Mouse (Mus musculus) megakaryocyte, adult 5-6 weeks (primary cell): Measurements from ENCODE around the gene E330017A01Rik. TPM values are rescaled to one million over a fixed set of nuclear protein-coding genes. Genes with fewer than 3 reads are reported as not detected.
"Not testable (repeated sequence)": the region's sequence is repeated elsewhere in the genome, so short reads cannot be mapped to it uniquely, and the experiment has no call there.

Experiments
- ATAC-seq: 2 replicates; pipeline ENCODE4 v1.8.0; 2016; ENCODE audit warnings: mild to moderate bottlenecking, inconsistent platforms; ENCODE audit not compliant: poor library complexity, severe bottlenecking
- total RNA-seq, 2 experiments: library from RNA; stranded (forward) in 1 of 2; stranded (reverse) in 1 of 2; fragments of 153-499, 151-499 nt in 1 of 2; fragments of 221-1000, 200-1000 nt in 1 of 2; gene quantifications; 2 replicates each; pipeline versions ENCODE4 v1.2.3 to v1.2.4; 2015 to 2017

Gene E330017A01Rik
- total RNA-seq (2015): not detected in 2 replicates
- not detected in 2 replicates for total RNA-seq (2017)

DNA sequence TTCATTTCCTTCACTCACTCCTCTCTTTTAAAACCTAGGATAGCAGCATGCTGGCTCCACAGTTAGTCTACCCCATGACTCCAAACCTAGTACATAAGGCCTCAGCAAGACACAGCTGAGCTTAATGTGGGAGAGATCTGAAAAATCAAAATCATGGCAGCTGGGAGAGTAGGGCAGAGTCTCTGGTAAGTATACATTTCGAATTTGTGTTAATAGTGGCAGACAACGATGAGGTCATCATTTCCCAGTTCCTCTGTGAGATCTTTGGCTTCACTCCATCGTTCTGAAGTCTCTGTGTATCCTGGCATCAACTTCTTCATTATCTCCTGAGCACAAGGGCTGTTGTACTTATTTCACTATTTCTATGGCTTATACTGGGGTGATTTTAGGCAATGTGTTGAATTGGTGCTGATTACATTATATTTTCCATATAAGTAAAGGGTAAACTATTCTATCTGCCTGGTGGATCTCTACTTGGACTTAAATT, at the start of gene E330017A01Rik:
Gene E330017A01Rik, minus strand, starts transcription at position 51 of the 487 bp plus-strand sequence.
- ATAC-seq: no peak

- ATAC-seq: peak; percentile 40
Observed at GRCm38 (mm10) chr16:58685548-58686537, 47.3 kb upstream of the E330017A01Rik start.

DNA sequence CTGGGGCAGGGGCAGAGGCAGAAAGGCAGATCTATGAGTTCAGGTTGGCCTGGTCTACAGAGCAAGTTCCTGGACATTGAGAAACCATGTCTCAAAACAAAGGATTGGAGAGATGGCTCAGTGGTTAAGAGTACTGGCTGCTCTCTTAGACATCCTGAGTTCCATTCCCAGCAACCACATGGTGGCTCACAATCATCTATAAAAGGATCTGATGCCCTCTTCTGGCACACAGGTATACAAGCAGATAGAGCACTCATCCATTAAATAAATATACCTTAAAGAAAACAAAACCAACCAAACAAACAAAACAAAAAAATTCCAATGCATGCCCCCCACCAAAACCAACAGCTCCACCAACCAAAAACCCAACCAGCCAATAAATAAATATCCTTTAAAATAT, 46.0 kb upstream of the E330017A01Rik start:
- ATAC-seq: no peak

GRCm38 (mm10) chr16:58683911-58684310, 45.4 kb upstream of the E330017A01Rik start:
- ATAC-seq: no peak

DNA sequence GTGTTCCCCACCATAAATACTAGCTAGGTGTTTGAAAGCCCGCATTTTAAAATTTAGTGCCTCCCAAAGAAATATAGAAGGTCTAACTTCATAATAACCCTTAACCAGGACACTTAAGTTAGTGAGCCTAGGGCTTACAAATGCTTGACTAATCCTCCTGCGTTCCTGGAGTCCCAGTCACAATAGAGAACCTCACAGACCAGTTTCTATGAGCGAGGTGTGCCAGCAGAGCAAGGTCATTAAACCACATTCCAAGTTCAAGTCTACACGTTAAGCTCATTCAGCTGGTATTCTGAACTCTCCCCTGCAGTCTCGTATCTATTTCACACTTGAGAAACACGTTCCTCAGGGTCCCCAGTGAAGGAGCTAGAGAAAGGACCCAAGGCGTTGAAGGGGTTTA, 44.3 kb upstream of the E330017A01Rik start:
- no peak for ATAC-seq

DNA sequence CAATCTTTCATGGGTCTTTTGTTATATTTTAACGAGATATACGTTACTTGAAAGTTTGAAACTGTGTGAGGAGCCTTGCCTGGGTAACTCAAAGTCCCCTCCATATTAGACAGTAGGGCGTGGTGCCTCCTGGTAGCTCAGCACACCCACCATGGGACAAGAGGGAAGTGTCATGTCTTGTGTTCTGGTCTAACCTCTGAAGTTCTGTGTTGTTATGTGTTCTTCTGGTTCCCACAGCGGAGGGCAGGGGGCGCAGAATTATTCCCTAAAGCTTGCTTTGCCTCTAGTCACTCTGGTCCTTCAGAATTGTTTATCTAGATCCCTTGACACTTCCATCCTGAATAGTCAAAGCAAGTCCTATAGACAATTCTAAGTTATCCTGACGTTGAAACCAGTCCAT, 43.5 kb upstream of the E330017A01Rik start:
- ATAC-seq: no peak

- ATAC-seq: peak; percentile 78
Observed at GRCm38 (mm10) chr16:58678660-58679059, 40.1 kb upstream of the E330017A01Rik start.

GRCm38 (mm10) chr16:58677491-58677890, 39.0 kb upstream of the E330017A01Rik start:
- ATAC-seq: no peak

DNA sequence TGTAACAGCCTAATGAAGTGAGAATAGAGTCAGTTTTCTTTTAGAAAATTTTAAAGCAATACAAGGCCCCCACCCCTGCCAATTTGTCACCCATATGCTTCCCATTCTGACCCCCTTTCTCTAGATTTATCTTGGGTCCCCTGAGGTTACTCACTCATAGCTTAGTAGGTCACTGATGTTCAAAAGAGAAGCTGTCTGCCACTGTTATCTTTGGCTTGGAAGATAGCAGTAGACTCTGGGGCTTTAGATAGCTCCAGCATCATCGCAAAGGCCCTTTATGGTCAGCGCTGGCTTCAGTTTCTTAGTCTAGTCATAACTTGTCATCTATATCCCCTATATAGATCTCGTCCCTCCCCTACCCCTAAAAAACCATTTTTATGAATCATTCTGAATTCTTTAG, 38.1 kb upstream of the E330017A01Rik start:
- ATAC-seq: no peak

DNA sequence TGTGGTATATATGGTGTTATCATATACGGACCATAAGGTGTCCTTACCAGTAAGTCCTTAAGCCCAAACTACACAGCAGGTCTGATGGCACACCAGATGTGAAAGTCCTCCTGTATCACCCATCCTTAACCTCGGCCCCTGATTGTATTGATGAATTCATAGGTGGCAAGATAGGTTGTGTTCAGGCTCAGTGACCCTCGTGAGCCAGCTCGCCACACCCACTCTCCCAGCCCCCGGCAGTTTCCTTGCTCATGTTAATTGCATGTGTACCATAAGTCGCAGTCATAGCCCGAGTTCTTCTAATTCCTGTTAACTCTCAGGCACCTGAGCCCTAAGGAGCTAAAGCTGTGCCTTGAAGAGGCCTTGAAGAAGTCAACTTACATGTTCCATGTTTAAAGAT, 37.6 kb upstream of the E330017A01Rik start:
- ATAC-seq: no peak

DNA sequence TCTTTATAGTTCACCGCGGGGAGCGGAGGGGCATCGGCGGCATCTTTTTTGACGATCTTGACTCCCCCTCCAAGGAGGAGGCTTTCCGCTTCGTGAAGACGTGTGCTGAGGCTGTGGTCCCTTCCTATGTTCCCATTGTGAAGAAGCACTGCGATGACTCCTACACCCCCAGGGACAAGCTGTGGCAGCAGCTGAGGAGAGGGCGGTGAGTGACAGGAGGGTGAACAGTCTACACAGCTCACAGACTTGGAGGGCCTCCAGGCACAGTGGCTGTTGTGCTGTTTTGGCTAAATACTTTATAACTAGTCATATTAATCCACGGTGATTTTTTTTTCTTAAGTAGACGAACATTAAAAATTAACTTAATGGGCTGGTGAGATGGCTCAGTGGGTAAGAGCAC, 36.7 kb upstream of the E330017A01Rik start:
- no peak for ATAC-seq

DNA sequence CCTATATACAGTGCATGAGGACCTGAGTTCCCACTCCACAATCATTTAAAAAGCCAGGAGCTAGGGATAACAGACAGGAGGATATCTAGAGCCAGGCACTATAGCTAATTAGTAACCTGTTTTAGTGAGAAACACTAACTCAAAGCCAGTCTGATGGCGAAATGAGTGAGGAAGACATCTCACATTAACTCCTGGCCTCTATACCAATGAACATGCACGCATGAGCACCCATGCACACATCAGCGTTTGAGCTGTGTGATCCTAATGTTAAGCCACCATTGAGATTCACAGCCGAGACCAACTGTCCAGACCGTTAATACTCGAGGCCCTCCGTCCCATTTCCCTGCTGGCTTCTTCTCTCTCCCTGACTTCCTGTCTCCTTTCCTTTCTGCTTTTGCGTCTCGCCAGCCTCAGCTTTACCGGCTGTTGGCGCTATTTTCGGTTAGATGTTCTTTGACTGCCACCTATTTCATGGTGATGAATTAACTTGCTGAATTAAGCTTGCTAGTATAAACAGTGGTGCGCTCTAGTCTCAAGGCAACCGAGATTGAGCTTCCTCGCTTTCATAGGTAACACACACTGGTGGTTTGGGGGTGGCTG, 35.4 kb upstream of the E330017A01Rik start:
- ATAC-seq: no peak

- no peak for ATAC-seq
Observed at GRCm38 (mm10) chr16:58672396-58672795, 33.9 kb upstream of the E330017A01Rik start.

- ATAC-seq: no peak
Observed at GRCm38 (mm10) chr16:58671212-58671985, 32.9 kb upstream of the E330017A01Rik start.

- no peak for ATAC-seq
Observed at GRCm38 (mm10) chr16:58670643-58671042, 32.1 kb upstream of the E330017A01Rik start.

DNA sequence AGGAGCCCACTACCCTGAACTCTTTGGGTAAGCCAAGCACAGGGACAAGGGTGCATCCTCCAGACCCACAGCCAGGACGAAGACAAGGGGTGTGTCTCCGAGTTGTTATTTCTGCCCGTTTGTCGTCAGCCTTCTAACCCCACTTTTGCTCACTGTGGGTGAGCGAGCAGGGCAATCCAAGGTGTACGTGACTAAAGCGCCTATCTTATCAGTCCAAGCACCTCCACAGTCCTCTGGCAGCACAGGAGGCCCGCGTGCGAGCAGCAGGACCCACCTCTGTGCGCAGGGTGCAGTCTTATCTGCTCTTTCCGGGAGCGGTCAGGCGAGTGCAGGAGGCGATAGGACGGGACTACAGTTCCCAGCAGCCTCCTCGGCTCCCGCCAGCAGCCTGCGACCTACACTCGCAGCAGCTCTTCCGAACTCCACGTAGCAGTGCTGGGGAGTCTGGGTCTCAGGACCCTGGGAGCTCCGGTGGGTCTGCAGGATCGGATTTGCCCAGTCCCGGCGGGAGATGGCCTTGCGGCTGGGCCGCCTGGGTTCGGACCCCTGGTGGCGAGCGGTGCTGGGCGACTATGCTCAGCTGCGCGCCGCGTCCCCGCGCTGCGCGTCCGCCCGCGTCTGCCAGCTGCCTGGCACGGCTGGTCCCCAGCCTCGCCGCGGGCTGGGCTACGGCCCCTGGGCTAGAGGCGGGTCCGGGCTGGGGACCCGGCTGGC, 31.5 kb upstream of the E330017A01Rik start, which contains the start of gene Cpox:
Gene Cpox, plus strand, starts transcription at position 376 of the 714 bp plus-strand sequence.
- peak; percentile 95 for ATAC-seq

- no peak for ATAC-seq
Observed at GRCm38 (mm10) chr16:58669264-58669663, 30.7 kb upstream of the E330017A01Rik start.

GRCm38 (mm10) chr16:58668586-58668985, 30.0 kb upstream of the E330017A01Rik start:
- ATAC-seq: no peak

DNA sequence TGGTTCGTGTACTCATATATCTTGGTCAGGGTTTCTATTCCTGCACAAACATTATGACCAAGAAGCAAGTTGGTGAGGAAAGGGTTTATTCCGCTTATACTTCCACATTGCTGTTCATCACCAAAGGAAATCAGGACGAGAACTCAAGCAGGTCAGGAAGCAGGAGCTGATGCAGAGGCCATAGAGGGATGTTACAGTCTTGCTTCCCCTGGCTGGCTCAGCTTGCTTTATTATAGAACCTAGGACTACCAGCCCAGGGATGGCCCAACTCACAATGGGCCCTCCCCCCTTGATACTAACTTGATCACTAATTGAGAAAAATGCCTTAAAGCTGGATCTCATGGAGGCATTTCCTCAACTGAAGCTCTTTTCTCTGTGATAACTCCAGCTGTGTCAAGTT, 28.1 kb upstream of the E330017A01Rik start:
- ATAC-seq: not testable (repeated sequence)

- not testable (repeated sequence) for ATAC-seq
Observed at GRCm38 (mm10) chr16:58665137-58665536, 26.6 kb upstream of the E330017A01Rik start.
